Mouse (Mus musculus): Measurements from ENCODE around the gene Phlpp1. TPM values are rescaled to one million over a fixed set of nuclear protein-coding genes. Genes with fewer than 3 reads are reported as not detected.

Phlpp1 gene
- total RNA-seq, 1 experiment from 2014 or later: 5.3 TPM

DNA sequence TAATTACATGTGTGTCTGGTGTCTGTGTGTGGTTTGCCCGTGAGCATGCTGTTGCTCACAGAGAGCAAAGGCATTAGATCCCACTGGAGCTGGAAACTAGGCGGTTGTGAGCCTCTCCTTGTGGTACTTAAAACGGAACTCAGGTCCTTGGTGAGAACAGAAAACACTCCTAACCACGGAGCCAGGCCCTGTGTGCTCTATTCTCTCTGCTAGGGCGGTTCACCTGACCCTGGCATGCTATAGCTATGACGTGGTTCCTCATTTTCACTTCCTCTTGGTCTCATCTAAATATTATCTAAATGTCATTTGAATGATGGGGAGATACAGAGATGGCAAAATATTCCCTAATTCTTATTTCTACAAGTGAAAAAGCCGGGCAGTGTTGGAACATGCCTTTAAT lies 9.0 kb upstream of the Phlpp1 start:
- ATAC-seq (replicated peaks; ENCODE audit: low read depth, poor library complexity, severe bottlenecking): peak; percentile 92

DNA sequence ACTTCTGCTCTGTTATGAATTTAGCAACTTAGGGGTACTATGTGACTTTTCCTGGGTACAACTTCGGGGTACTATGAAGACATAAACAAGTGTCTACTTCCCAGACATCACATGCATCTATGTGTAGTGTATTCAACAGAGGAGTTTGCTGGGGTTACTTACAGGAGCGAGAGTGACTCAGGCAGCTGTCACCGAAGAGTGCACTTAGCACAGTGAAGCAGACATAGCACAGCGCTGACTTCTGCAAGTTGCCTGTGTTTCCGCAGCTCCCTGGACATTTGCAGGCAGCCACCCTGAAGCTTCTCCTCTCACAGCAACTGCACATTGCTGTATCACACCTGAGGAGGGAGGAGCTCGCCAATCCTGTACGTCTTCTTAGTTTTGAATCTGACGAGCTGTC lies 8.2 kb upstream of the Phlpp1 start:
- no peak for ATAC-seq (replicated peaks; ENCODE audit: low read depth, poor library complexity, severe bottlenecking)

DNA sequence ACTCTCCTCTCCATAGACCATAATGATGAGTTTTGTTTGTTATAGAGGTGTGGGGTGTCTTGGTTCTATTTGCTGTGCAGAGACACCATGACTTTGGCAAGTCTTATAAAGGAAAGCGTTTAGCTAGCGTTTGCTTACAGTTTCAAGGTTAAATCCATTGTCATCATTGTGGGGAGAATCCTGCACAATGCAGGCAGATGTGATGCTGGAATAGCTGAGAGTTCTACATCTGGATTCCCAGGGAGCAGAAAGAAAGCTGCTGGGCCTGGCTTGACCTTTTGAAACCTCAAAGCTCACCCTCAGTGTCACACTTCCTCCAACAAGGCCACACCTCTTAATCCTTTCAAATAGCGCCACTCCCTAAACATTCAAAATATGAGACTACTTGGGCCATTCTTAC lies 7.4 kb upstream of the Phlpp1 start:
- no peak for ATAC-seq (replicated peaks; ENCODE audit: low read depth, poor library complexity, severe bottlenecking)

DNA sequence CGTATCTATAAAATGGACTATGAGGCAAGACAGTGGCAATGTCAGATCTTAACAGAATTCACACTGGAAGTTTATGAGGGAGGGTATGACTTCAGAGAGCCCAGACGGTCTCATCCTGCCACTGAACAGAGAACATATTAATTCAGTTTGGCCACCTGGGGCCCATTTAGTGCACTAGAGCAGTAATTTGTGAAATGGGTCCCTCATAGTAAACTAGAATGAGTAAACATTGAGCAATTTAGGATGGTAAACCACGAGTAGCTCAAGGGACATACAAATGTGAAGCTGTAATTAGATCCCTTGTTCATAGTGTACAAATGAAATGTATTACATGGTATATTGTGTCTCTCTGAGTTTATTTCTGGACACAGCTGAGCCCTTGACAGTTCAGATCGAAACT lies 3.6 kb upstream of the Phlpp1 start:
- ATAC-seq (replicated peaks; ENCODE audit: low read depth, poor library complexity, severe bottlenecking): no peak

DNA sequence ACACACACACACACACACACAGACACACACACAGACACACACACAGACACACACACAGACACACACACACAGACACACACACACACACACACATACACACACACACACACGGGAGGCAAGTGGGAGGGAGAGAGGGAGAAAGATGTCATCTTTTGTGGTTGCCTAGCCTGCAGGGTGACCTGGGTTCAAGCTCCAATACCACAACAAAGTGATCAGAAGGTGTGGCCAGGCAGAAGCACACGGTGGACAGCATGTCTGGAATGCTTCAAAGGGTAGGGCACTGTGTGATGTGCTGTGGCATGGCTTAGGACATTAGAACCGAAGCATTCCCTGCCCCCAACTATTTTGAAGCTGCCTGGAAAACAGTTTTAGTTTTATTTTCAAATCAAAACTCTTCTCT lies 2.8 kb upstream of the Phlpp1 start:
- no peak for ATAC-seq (replicated peaks; ENCODE audit: low read depth, poor library complexity, severe bottlenecking)

DNA sequence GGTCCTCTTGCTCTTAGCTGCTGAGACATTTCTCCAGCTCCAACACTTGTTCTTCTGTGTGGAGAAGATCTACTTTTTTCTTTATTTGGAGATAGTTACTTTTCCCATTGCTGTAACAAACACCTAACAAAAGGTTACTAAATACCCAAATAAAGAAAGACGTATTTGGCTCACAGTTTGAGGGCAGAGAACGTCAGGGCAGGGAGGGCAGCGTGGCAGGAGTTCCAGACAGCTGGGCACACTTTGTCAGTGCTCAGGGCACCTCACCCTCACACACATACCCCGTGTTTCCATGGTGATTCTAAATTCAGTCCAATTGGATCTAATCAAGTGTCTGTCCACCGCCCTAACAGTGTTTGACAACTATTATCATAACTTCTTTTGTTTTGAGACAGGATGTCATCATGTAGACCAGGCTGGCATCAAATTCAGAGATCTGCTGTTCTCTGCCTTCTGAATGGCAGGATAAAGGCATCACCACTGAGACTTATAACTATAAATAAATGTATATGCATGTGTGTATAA lies 1.7 kb upstream of the Phlpp1 start:
- no peak for ATAC-seq (replicated peaks; ENCODE audit: low read depth, poor library complexity, severe bottlenecking)

DNA sequence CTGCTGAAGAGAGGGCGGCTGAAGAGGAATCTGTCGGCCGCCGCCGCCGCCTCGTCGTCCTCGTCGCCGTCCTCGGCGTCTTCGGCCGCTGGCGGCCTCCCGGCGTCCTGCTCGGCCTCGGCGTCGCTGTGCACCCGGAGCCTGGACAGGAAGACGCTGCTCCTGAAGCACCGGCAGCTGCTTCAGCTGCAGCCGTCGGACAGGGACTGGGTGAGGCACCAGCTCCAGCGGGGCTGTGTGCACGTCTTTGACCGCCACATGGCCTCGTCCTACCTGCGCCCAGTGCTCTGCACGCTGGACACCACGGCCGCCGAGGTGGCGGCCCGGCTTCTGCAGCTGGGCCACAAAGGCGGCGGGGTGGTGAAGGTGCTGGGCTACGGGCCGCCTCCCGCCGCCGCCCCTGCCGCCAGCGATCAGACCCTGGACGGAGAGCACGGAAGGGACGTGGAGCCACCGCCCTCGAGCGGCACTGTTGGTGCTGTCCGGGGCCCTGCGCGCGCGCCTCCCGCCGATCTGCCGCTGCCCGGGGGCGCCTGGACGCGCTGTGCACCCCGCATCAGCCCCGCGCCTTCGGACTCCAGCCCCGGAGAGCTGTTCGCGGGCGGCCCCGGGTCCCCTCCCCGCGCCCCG lies 864 bp downstream of the Phlpp1 start:
- ATAC-seq (replicated peaks; ENCODE audit: low read depth, poor library complexity, severe bottlenecking): no peak

DNA sequence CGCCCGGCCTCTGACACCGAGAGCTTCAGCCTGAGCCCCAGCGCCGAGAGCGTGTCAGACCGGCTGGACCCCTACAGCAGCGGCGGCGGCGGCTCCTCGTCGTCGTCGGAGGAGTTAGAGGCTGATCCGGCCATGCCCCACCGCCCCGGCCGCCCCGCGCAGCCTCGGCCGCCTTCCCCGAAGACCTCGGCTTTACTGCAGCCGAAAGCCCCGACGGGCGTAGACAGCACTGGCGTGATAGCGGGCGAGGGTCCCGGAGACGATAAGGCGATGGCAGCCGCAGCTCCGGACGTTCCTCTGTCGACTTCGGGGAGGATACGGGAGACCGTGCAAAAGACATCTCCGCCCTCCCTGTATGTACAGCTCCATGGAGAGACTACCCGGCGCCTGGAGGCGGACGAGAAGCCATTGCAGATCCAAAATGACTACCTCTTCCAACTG lies 1.4 kb downstream of the Phlpp1 start:
- ATAC-seq (replicated peaks; ENCODE audit: low read depth, poor library complexity, severe bottlenecking): 0 out of 2 replicates have a peak, but pooled peaks have one; percentile 1

DNA sequence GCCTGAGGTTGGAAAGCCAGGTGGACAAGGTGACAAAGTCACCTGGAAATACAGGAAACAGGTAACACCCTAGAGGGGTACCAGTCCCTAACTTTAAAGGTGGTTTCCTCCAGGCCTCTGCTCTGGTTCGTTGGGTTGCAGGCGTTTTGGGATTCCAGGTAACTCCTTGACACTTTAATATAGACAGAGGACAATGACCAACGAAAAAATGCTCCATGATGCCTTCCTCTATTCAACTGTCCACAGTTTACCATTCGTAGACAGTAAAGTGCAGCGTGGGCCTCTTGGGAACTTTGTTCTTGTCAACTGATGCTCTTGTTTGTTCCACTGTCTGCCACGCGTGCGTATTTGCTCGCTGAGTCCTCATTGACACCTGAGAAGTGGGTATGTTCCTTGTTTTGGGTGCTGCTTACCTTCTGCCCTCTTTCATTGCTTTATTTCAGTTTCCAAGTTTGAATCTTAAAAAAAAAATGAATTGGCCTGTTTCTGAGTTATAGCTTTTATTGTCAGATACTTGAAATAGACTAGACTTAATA lies 2.1 kb downstream of the Phlpp1 start:
- no peak for ATAC-seq (replicated peaks; ENCODE audit: low read depth, poor library complexity, severe bottlenecking)

DNA sequence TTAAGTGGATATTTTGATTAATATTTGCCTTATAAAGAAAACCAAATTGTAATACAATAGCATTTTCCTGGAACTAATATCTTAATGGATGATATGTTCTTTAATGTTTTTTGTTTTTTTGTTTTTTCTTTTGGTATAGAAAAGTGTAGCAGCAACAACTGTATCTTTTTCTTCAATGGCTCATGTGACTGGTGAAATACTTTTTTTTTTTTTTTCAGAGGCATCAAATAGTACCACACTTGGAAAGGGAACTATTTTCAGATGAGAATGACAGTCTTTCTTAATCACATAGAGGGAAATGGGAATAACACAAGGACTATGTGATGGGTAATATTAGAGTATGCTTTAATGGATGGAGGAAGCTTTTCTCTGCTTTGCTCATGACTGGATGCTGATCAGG lies 3.0 kb downstream of the Phlpp1 start:
- no peak for ATAC-seq (replicated peaks; ENCODE audit: low read depth, poor library complexity, severe bottlenecking)

DNA sequence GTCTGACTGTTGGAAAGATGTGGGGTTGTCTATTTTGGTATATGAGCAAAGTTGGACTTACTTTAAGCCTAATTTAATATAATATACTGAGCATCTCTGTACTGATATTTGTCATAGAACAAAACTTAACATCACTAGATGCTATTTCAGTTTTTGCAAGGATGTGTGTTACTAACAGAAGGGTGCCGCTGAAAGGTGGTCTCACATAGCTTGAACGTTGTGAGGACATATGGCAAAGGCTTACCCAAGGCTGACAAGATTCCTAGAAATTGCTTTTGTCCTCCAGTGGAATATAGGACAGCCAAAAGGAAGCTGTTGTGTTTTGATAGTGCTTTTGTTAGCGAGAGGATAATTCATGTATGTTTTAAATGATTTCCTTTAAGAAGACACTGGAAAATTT lies 3.8 kb downstream of the Phlpp1 start:
- ATAC-seq (replicated peaks; ENCODE audit: low read depth, poor library complexity, severe bottlenecking): no peak

DNA sequence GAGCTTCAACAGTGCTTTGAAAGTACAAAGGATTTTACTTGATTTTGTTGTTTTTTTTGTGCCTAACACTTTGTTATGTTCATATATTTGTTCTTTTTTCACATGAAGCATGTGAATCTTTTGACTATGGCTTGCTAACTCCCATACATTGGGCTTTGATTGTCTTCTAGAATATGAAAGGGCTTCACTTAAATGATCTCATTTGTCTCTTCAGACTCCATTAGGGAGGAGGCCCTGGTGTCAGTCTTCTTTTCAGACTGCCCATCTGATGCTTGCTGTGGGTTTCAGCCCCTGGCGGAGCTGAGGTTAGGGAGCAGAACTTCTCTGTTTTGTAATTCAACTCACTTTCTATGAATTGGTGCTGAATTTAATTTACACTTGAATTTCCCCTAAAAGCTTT lies 5.2 kb downstream of the Phlpp1 start:
- peak; percentile 34; the same call in 1 of the 2 replicates for ATAC-seq (replicated peaks; ENCODE audit: low read depth, poor library complexity, severe bottlenecking)

DNA sequence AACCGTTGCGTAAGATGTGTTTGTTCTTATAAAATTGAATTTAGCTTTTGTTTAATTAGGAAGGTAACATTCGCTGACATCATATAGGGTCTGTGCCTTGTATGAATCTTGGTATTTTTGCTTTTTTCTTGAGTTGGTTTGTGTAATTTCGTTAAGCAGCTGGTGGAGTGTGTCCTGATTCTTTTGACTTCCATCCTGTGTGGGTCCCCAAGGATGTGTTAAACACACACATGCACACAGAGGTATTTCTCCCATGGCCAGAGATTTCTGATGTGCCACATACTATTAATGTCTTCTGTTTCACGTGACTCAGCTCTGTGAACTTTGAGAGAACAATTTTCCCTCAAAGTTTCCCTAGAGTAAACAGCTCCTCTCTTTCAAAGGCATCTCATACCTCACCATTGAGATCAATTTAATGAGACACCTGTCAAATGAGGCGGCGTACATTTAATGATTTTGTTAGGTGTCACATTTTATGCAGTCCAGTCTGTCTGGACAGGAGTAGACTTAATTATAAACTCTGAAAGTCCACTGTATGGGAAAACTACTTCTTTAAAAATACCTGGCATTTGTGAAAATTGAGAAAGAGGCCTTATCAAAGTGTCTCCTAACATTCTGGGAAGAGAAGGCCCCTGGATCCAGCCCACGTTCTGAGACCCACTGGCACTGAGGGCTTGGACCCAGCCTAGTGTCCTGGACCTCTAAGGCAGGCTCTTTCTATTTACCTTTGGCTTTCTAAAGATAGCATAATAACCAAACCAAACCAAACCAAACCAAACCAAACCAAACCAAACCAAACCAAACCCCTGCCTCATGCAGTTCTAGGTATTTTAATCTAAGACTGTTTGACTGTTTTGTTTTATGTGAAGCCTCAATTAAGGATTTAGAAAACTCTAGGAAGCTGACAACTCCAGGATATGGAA lies 6.6 kb downstream of the Phlpp1 start:
- ATAC-seq (replicated peaks; ENCODE audit: low read depth, poor library complexity, severe bottlenecking): no peak

DNA sequence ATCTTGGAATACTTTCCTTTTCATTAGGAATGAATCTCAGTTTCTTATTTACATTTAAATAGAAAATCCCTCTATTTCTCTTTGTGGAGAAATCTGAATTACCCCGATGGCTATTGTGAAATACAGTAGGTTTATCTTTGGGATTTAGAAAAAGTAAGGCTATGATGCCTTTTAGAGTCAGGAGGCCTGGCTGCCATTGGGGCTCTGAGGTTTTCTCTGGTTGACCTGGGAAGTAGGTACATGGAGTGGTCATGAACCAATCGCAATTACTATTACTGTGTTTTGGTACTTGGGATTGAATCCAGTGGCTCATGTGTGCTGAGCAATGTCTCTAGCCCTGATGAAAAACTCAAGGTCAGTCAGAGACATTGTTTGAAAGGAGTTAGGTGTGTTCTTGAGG lies 12.1 kb downstream of the Phlpp1 start:
- no peak for ATAC-seq (replicated peaks; ENCODE audit: low read depth, poor library complexity, severe bottlenecking)

DNA sequence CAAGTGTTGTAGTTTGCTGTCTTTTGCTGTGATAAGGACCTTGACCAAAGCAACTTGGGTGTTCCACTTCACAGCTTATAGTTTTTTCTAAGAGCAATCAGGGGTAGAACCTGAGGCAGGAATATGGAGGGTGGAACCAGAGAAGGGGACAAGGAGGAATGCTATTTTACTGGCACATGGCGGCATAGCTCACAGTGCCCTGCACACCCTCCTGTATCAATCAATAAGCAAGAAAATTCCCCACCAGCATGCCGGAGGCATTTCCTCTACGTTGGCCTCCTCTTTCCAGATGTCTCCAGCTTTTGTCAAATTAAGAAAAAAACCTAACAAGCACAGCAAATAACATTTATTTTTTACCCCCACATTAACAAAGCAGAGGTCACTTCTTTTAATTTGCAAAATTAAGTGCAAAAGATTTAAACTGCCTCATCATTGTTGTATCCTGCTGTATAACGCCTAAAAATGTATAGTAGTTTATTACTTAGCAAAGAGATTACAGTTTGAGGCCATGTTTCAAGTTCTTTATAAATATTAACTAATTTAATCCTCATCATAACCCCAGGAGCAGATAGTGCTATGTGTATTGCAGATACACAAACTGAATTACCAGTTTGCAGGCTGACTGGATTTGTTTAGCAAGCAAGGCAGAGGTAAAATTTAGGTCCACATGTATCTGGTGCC lies 13.4 kb downstream of the Phlpp1 start:
- ATAC-seq (replicated peaks; ENCODE audit: low read depth, poor library complexity, severe bottlenecking): no peak

DNA sequence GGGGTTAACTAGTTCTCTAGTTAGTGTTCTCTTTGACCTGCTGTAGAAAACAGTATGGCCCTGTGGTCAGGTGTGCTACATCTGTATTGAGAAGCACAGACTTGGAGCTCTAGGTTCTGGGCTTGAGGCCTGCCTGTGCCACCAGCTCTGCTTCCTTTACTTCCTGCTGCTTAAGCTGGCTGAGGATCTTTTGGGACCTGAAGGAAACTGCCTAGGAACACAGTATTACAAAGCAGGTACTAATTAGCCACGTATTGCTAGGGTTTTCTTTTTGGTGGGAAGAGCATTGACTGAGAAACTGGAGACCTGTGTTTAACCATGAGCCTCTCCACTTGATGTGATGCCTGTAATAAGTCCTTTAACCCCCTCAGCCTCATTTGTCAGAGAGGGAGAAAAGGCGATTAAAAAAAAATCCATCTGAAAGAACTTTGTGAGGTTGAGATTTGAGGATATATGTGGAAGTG lies 13.9 kb downstream of the Phlpp1 start:
- ATAC-seq (replicated peaks; ENCODE audit: low read depth, poor library complexity, severe bottlenecking): no peak

DNA sequence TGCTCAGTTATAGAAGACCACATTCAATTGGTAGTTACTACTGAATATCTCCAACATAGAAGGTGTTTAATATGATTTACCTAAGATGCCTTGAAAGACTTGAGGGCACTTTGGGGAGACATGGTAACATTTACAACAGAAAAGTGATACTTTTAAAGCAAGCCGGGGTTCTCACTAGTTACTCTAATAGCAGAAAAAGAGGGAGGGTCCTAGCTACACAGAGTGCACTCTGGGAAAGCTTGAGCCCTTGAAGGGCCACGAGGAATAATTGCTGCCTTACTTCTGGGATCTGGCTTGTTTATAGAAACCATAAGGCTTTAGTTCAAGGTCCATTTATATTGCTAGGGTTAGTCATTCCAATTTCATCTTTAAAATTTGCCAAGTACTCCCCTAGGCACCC lies 14.5 kb downstream of the Phlpp1 start:
- no peak for ATAC-seq (replicated peaks; ENCODE audit: low read depth, poor library complexity, severe bottlenecking)

DNA sequence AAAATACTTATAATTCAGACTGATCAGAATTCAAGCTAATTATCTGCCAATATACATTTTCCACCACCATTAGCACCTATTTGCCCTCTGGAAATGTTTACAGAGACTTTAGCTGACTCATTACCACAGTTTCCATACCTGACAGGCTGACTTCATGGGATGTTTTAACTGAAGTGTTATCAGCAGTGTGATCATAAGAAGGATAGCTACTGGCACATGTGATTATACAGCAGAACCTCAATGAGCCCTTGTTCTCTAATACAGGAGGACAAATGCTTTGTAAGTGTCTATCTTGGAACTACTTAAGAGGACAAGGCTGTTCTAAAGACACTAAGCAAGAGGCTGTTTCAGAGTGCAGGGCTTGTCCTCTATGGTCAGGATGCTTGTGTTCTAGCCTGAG lies 15.9 kb downstream of the Phlpp1 start:
- 0 out of 2 replicates have a peak, but pooled peaks have one; percentile 22 for ATAC-seq (replicated peaks; ENCODE audit: low read depth, poor library complexity, severe bottlenecking)

DNA sequence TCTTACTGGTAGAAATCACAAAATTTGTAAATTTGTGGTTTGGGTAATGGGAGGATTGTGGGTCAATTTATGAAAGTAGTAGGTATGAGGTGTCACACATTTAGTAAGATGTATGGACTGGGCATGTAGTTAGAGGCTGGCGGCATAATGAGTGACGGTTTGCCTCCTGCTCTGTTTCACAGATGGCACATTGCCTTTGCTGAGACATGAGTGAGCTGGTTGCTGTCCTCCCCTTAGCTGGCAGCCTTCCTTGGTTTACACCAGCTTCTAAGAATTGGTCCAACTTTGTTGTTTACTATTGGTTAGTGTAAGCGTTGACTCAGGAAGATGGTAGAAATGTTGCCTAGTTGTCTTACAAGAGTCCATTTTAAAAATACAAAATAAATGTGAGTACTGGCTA lies 17.2 kb downstream of the Phlpp1 start:
- ATAC-seq (replicated peaks; ENCODE audit: low read depth, poor library complexity, severe bottlenecking): no peak

DNA sequence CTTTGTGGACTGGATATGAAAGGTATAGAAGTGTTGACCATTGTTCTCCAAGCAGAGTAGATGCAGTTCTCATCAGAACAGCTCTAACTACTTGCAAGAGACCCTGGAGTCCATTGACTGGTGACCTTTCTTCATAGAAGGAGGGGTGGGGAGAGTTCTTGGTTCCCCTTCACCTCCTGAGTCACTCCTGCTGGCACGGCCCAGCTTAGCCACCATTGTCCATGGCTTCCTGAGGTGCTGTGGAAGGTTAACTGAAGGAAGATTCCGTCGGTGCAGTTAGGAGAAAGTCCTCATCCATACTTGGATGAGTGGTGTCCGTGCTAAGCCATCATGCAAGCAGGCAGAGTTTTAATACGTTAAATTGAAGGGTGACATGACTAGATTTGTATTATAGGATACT lies 17.8 kb downstream of the Phlpp1 start:
- no peak for ATAC-seq (replicated peaks; ENCODE audit: low read depth, poor library complexity, severe bottlenecking)

Data from common myeloid progenitor, adult 5-6 weeks (primary cell).